Mouse (Mus musculus): ENCODE measurements around the gene Smpd3.

GRCm38 (mm10) chr8:106210035-106210731 is 127.6 kb downstream of the Smpd3 start:
- TF ChIP-seq POLR2A (IDR thresholded peaks at IDR 0.05; ENCODE audit: low read depth, low read length) = no peak
- no peak for TF ChIP-seq CTCF (conservative IDR thresholded peaks at IDR 0.05; ENCODE audit: insufficient read depth, insufficient read length, low read depth, low read length)

Data from kidney, adult 2 months (tissue).